Mouse (Mus musculus) A20 (cell line): ENCODE measurements at regions not wholly inside any gene's neighbourhood (a gene's known extent, or its start where the extent isn't known, plus 50 kb on each side); places are given as distances from the start of the nearest gene placed in this dataset.

ENCODE experiments used
- DNase-seq: peaks from one replicate; pipeline ENCODE4 v3.0.0-alpha.2; 2011; ENCODE audit warnings: low read depth, low spot score

DNA sequence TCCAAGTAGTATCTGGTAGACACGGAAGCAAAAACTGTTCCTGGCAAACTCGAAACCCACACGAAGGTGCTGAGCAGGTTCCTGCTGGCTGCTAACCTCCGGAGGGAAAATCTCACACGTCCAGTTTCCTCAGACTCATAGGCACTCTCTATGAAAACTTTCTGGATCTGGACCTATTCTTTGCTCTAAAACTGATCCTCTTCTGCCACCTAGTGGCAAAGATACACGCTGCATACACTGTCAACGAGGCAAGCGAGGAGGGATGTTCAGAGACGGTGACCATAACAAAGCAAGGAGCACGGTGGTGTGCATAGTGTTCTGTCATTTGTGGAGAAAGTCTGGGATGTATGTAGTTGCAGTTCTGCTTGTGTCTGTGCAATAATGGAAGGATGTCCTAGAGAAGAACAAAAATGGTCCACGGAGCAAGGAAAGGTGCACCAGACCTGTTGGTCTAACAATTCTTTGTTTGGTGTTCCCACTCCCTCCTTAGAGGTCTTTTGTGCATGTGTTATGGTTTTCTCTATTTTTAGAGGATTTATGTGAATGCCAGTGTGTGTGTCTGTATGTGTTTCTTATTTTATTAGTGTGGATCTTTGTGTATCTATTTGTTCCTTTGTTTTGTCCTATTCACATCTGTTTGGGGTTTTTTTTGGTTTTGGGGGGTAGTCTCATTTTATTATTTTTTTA is 57.0 kb upstream of the Siglech start:
- DNase-seq: peak; percentile 66
